Mouse (Mus musculus): ENCODE results near the gene Zbtb9. TPM values are rescaled to one million over a fixed set of nuclear protein-coding genes. Genes with fewer than 3 reads are reported as not detected.

The Zbtb9 gene
- polyA plus RNA-seq, 1 experiment from 2014 or later, result 6.3 TPM

DNA sequence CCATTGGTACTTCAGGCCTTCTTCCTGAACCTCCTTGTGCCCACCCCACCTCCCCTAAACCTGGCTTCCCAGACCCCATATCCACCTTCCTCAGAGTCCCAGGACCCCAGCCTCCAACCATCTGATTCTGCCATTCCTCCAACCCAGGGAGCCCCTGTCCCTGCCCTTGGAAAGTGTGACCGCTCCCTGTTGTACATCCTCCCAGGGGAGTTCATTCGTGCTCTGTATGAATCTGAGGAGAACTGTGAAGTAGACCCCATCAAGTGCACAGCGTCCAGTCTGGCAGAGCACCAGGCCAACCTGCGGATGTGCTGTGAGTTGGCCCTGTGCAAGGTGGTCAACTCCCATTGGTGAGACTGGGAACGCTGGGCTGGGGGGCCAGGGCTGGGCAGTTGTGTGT, 15.1 kb upstream of the Zbtb9 start:
- DNase-seq (no peak), ATAC-seq (ENCODE audit: low read depth) (no peak)
- Histone ChIP-seq H3K4me3 (replicated peaks) (peak overlapping the region; percentile 44; the same call in 1 of the 2 replicates), H3K4me1 (replicated peaks) (peaks cover 66% of the 10 kb centered on the region), H3K4me2 (peak overlapping the region; percentile 68), H3K27ac (peak overlapping the region; percentile 87), H3K9me3 (replicated peaks) (no peaks in the 10 kb centered on the region), H3K9ac (no peak overlapping the region; the same call in 1 of the 2 replicates), H3K27me3 (peaks cover 9% of the 10 kb centered on the region; the same call in 1 of the 2 replicates), H3K36me3 (peaks cover 22% of the 10 kb centered on the region; the same call in 1 of the 2 replicates)
- WGBS (ENCODE audit: insufficient replicate concordance), result 90% methylated on average over 5 of the region's 5 CpGs

DNA sequence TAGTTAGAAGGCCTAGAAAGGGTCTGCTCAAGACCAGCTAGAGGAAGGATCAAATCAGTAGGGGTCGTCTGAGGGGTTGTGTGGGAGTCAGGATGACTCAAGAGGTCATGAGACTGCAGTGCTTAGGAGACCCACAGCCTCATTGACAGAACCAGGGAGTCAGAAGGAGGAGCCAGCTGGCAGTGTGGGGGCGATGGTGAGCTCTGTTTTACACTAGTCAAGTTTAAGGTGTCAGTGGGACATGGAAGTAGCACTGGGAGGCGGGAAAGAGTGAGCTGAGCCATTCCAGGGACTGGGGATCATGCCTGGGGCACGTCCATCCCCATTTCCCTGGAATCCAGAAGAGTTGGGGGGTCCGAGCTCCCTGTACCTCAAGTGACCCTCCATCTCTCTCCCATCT, 14.1 kb upstream of the Zbtb9 start:
- Histone ChIP-seq H3K27me3 (no peaks in the 10 kb centered on the region), H3K9me3 (replicated peaks) (no peaks in the 10 kb centered on the region), H3K9ac (no peak overlapping the region), H3K27ac (peak overlapping the region; percentile 50; the same call in 1 of the 2 replicates), H3K36me3 (peaks cover 22% of the 10 kb centered on the region; the same call in 1 of the 2 replicates), H3K4me1 (replicated peaks) (peaks cover 56% of the 10 kb centered on the region), H3K4me3 (replicated peaks) (no peak overlapping the region), H3K4me2 (no peak overlapping the region)
- WGBS (ENCODE audit: insufficient replicate concordance), result 52% methylated on average over 5 of the region's 5 CpGs
- ATAC-seq (ENCODE audit: low read depth) (no peak), DNase-seq (no peak)

DNA sequence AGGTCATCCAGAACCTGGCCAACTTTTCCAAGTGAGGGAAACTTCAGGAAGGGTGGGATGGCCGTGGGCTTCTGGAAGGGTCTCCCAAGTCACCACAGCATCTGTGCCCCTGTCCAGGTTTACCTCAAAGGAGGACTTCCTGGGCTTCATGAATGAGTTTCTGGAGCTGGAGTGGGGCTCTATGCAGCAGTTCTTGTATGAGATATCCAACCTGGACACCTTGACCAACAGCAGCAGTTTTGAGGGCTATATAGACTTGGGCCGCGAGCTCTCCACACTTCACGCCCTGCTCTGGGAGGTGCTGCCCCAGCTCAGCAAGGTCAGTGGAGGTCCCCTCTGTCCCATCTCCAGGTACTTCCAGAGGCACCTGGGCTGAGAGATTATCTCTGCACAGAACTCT, 13.2 kb upstream of the Zbtb9 start:
- DNase-seq, result no peak
- WGBS (ENCODE audit: insufficient replicate concordance), result 86% methylated on average over 4 of the region's 4 CpGs
- no peak overlapping the region for H3K4me2 ChIP-seq
- peaks cover 21% of the 10 kb centered on the region; the same call in 1 of the 2 replicates for H3K36me3 ChIP-seq
- no peak for ATAC-seq (ENCODE audit: low read depth)
- no peaks in the 10 kb centered on the region for H3K27me3 ChIP-seq
- H3K9ac ChIP-seq, result no peak overlapping the region
- no peak overlapping the region for H3K4me3 ChIP-seq (replicated peaks)
- H3K9me3 ChIP-seq (replicated peaks), result no peaks in the 10 kb centered on the region
- H3K4me1 ChIP-seq (replicated peaks), result peaks cover 49% of the 10 kb centered on the region
- no peak overlapping the region for H3K27ac ChIP-seq

DNA sequence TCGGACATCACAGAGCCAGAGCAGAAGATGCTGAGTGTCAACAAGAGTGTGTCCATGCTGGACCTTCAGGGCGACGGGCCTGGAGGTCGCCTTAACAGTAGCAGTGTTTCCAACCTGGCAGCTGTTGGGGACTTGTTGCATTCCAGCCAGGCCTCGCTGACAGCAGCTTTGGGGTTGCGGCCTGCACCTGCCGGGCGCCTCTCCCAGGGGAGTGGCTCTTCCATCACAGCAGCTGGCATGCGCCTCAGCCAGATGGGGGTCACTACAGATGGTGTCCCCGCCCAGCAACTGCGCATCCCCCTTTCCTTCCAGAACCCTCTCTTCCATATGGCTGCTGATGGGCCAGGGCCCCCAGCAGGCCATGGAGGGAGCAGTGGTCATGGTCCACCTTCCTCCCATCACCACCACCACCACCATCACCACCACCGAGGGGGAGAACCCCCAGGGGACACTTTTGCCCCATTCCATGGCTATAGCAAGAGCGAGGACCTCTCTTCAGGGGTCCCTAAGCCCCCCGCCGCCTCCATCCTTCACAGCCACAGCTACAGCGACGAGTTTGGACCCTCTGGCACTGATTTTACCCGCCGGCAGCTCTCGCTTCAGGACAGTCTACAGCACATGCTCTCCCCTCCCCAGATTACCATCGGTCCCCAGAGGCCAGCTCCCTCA, 11.3 kb upstream of the Zbtb9 start:
- Histone ChIP-seq H3K27ac (no peak overlapping the region), H3K9ac (no peak overlapping the region), H3K27me3 (no peaks in the 10 kb centered on the region), H3K9me3 (replicated peaks) (no peaks in the 10 kb centered on the region), H3K4me2 (no peak overlapping the region), H3K36me3 (peaks cover 18% of the 10 kb centered on the region; the same call in 1 of the 2 replicates), H3K4me1 (replicated peaks) (peaks cover 30% of the 10 kb centered on the region), H3K4me3 (replicated peaks) (no peak overlapping the region)
- ATAC-seq (ENCODE audit: low read depth) (no peak), DNase-seq (no peak)
- 87% methylated on average over 21 of the region's 21 CpGs for WGBS (ENCODE audit: insufficient replicate concordance)

DNA sequence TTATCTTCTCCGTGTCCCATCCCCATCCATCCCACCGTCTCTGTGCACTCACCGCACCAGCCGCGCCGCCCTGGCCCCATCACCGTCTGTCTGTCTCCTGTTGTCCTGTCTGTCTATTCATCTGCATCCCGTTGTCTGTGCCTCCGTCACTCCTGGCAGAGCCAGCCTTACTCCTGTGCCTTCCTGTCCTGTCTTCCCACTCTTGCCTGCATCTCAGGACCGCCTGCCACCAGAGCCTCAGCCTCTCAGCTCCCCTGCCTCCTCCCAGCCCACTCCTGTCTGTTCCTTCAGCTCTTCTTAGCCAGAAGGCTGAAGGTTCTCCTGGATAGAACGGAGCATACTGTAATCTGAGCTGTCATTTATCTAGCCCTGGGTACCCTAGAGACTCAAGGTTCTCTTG, 6.0 kb upstream of the Zbtb9 start:
- H3K4me1 ChIP-seq (replicated peaks), result peaks cover 19% of the 10 kb centered on the region
- no peak overlapping the region for H3K9ac ChIP-seq
- H3K36me3 ChIP-seq, result 0 out of 2 replicates have a peak, but pooled peaks cover 3% of the 10 kb centered on the region
- WGBS (ENCODE audit: insufficient replicate concordance), result 83% methylated on average over 11 of the region's 11 CpGs
- H3K27me3 ChIP-seq, result no peaks in the 10 kb centered on the region
- no peaks in the 10 kb centered on the region for H3K9me3 ChIP-seq (replicated peaks)
- H3K4me2 ChIP-seq, result no peak overlapping the region
- no peak overlapping the region for H3K27ac ChIP-seq
- DNase-seq (no peak), ATAC-seq (ENCODE audit: low read depth) (no peak)
- H3K4me3 ChIP-seq (replicated peaks), result no peak overlapping the region

GRCm38 (mm10) chr17:26967477-26967876, 5.5 kb upstream of the Zbtb9 start:
- Histone ChIP-seq H3K4me2 (no peak overlapping the region), H3K4me3 (replicated peaks) (no peak overlapping the region), H3K9me3 (replicated peaks) (no peaks in the 10 kb centered on the region), H3K27ac (no peak overlapping the region; the same call in 1 of the 2 replicates), H3K4me1 (replicated peaks) (peaks cover 24% of the 10 kb centered on the region), H3K9ac (no peak overlapping the region), H3K36me3 (no peaks in the 10 kb centered on the region), H3K27me3 (no peaks in the 10 kb centered on the region)
- DNase-seq, result no peak
- ATAC-seq (ENCODE audit: low read depth), result no peak
- 81% methylated on average over 6 of the region's 6 CpGs for WGBS (ENCODE audit: insufficient replicate concordance)

GRCm38 (mm10) chr17:26968200-26968611, 4.8 kb upstream of the Zbtb9 start:
- Histone ChIP-seq H3K27me3 (no peaks in the 10 kb centered on the region), H3K9ac (no peak overlapping the region), H3K27ac (no peak overlapping the region), H3K9me3 (replicated peaks) (no peaks in the 10 kb centered on the region), H3K4me2 (no peak overlapping the region), H3K36me3 (no peaks in the 10 kb centered on the region), H3K4me3 (replicated peaks) (no peak overlapping the region), H3K4me1 (replicated peaks) (peaks cover 26% of the 10 kb centered on the region)
- 70% methylated on average over 6 of the region's 6 CpGs for WGBS (ENCODE audit: insufficient replicate concordance)
- DNase-seq (no peak), ATAC-seq (ENCODE audit: low read depth) (no peak)

GRCm38 (mm10) chr17:26969257-26969656, 3.7 kb upstream of the Zbtb9 start:
- Histone ChIP-seq H3K9ac (no peak overlapping the region), H3K36me3 (no peaks in the 10 kb centered on the region), H3K9me3 (replicated peaks) (no peaks in the 10 kb centered on the region), H3K27ac (no peak overlapping the region), H3K4me1 (replicated peaks) (peaks cover 35% of the 10 kb centered on the region), H3K4me3 (replicated peaks) (no peak overlapping the region), H3K27me3 (no peaks in the 10 kb centered on the region), H3K4me2 (no peak overlapping the region)
- no peak for DNase-seq
- no peak for ATAC-seq (ENCODE audit: low read depth)
- 72% methylated on average over 6 of the region's 6 CpGs for WGBS (ENCODE audit: insufficient replicate concordance)

DNA sequence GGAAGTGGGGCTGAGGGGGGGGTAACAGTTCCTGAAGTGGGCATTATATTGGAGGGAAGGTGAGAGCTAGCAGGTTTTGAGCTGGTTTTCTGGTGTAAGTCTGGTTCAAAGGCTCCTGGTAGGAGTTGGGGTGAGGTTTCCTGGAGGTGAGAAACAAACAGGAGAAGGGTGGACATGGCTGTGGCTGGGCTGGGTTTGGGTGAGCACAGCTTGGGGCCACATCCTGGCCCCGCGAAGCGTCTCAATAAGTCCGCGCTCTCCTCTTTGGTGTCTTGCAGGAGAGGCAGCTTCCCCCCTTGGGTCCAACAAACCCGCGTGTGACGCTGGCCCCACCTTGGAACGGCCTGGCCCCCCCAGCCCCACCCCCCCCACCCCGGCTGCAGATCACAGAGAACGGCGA, 2.7 kb upstream of the Zbtb9 start:
- no peak overlapping the region for H3K9ac ChIP-seq
- no peak overlapping the region for H3K4me2 ChIP-seq
- no peaks in the 10 kb centered on the region for H3K27me3 ChIP-seq
- ATAC-seq (ENCODE audit: low read depth) (no peak), DNase-seq (no peak)
- no peak overlapping the region for H3K4me3 ChIP-seq (replicated peaks)
- H3K4me1 ChIP-seq (replicated peaks), result peaks cover 44% of the 10 kb centered on the region
- H3K9me3 ChIP-seq (replicated peaks), result no peaks in the 10 kb centered on the region
- peaks cover 9% of the 10 kb centered on the region for H3K36me3 ChIP-seq
- no peak overlapping the region for H3K27ac ChIP-seq
- WGBS (ENCODE audit: insufficient replicate concordance), result 56% methylated on average over 12 of the region's 12 CpGs

DNA sequence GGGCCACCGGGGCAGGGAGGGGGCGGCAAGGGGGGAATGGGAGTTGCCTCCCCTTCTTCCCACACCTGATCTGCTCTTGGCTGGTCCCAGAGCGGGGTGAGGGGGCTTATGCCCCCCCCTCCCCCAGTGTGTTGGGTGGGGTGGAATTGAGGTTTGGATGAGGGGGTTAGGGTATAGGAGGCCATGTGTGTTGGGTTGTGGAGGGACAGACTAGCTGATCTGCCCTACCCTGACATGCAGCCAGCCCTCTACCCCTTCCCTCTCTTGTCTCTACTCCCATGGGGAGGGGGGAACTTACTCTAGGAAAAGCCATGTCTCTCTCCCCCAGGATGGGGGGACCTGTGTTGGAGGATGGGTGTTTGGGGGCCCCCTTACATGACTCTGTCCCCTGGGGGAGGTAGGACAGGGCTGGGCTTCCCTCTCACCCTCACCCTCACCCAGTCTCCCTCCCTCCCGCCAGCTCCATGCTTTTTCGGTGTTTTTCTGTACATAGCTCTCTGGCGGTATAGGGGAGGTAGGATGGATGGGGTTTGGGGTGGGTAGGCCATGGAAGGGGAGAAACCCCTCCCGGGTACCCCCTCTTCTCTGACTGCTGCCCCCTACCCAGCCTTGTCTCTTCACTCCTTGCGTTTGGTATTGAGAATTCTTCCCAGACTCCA, 1.6 kb upstream of the Zbtb9 start:
- Histone ChIP-seq H3K9ac (peak overlapping the region; percentile 89; the same call in 1 of the 2 replicates), H3K36me3 (peaks cover 21% of the 10 kb centered on the region), H3K27me3 (no peaks in the 10 kb centered on the region), H3K4me3 (replicated peaks) (peak overlapping the region; percentile 86), H3K9me3 (replicated peaks) (no peaks in the 10 kb centered on the region), H3K27ac (no peak overlapping the region), H3K4me1 (replicated peaks) (peaks cover 56% of the 10 kb centered on the region), H3K4me2 (peak overlapping the region; percentile 95)
- 62% methylated on average over 8 of the region's 8 CpGs for WGBS (ENCODE audit: insufficient replicate concordance)
- ATAC-seq (ENCODE audit: low read depth) (no peak), DNase-seq (no peak)

GRCm38 (mm10) chr17:26972107-26972506, 860 bp upstream of the Zbtb9 start:
- H3K36me3 ChIP-seq, result peaks cover 28% of the 10 kb centered on the region
- peaks cover 61% of the 10 kb centered on the region for H3K4me1 ChIP-seq (replicated peaks)
- DNase-seq, result no peak

More at GRCm38 (mm10) chr17:26972107-26972506, 860 bp upstream of the Zbtb9 start:
- no peak for ATAC-seq (ENCODE audit: low read depth)
- H3K4me2 ChIP-seq, result peak overlapping the region; percentile 95
- H3K27me3 ChIP-seq, result no peaks in the 10 kb centered on the region
- H3K9ac ChIP-seq, result peak overlapping the region; percentile 89
- H3K27ac ChIP-seq, result peak overlapping the region; percentile 84
- H3K9me3 ChIP-seq (replicated peaks), result no peaks in the 10 kb centered on the region
- peak overlapping the region; percentile 86 for H3K4me3 ChIP-seq (replicated peaks)
- 2% methylated on average over 3 of the region's 3 CpGs for WGBS (ENCODE audit: insufficient replicate concordance)

All from liver, embryonic 13.5 days (tissue).